Mouse (Mus musculus): Measurements from ENCODE around the gene Slc22a20. TPM values are rescaled to one million over a fixed set of nuclear protein-coding genes. Genes with fewer than 3 reads are reported as not detected.

Gene Slc22a20
- polyA plus RNA-seq, 1 experiment from 2014 or later = not detected

GRCm38 (mm10) chr19:5988027-5988814, 2.3 kb upstream of the Slc22a20 start:
- Histone ChIP-seq H3K4me2 (peak overlapping the region; percentile 47), H3K9ac (ENCODE audit: low read depth, low read length) (peak overlapping the region; percentile 22; the same call in 1 of the 2 replicates), H3K9me3 (ENCODE audit: control insufficient read depth, low read length) (no peaks in the 10 kb centered on the region), H3K27ac (ENCODE audit: low read depth, low read length) (peak overlapping the region; percentile 36), H3K36me3 (ENCODE audit: control insufficient read depth, insufficient read depth, low read length) (peaks cover 5% of the 10 kb centered on the region; the same call in 1 of the 2 replicates), H3K4me3 (ENCODE audit: low read depth, low read length) (no peak overlapping the region), H3K27me3 (replicated peaks; ENCODE audit: control insufficient read depth, insufficient read depth, low read length) (no peaks in the 10 kb centered on the region), H3K4me1 (replicated peaks; ENCODE audit: control insufficient read depth, insufficient read depth, low read length) (peaks cover 12% of the 10 kb centered on the region)
- WGBS = 47% methylated on average over 5 of the region's 5 CpGs
- ATAC-seq (replicated peaks; ENCODE audit: low FRiP score) (no peak), DNase-seq (ENCODE audit: low spot score) (no peak)

- peak; percentile 61 for ATAC-seq (replicated peaks; ENCODE audit: low FRiP score)
- H3K4me3 ChIP-seq (ENCODE audit: low read depth, low read length) = no peak overlapping the region
- no peaks in the 10 kb centered on the region for H3K9me3 ChIP-seq (ENCODE audit: control insufficient read depth, low read length)
- no peaks in the 10 kb centered on the region; the same call in 1 of the 2 replicates for H3K4me1 ChIP-seq (replicated peaks; ENCODE audit: control insufficient read depth, insufficient read depth, low read length)
- no peaks in the 10 kb centered on the region for H3K27me3 ChIP-seq (replicated peaks; ENCODE audit: control insufficient read depth, insufficient read depth, low read length)
- 60% methylated on average over 9 of the region's 9 CpGs for WGBS
- DNase-seq (ENCODE audit: low spot score) = no peak
- H3K27ac ChIP-seq (ENCODE audit: low read depth, low read length) = no peak overlapping the region
- H3K36me3 ChIP-seq (ENCODE audit: control insufficient read depth, insufficient read depth, low read length) = no peaks in the 10 kb centered on the region
- H3K9ac ChIP-seq (ENCODE audit: low read depth, low read length) = no peak overlapping the region
- no peak overlapping the region for H3K4me2 ChIP-seq
These were observed 5.5 kb downstream of the Slc22a20 start for GRCm38 (mm10) chr19:5980477-5980876.

GRCm38 (mm10) chr19:5977717-5978116, 8.2 kb downstream of the Slc22a20 start:
- no peak overlapping the region for H3K4me3 ChIP-seq (ENCODE audit: low read depth, low read length)
- no peaks in the 10 kb centered on the region for H3K36me3 ChIP-seq (ENCODE audit: control insufficient read depth, insufficient read depth, low read length)
- no peaks in the 10 kb centered on the region for H3K9me3 ChIP-seq (ENCODE audit: control insufficient read depth, low read length)
- H3K4me1 ChIP-seq (replicated peaks; ENCODE audit: control insufficient read depth, insufficient read depth, low read length) = no peaks in the 10 kb centered on the region
- no peak for DNase-seq (ENCODE audit: low spot score)
- WGBS = 85% methylated on average over 3 of the region's 3 CpGs
- no peak for ATAC-seq (replicated peaks; ENCODE audit: low FRiP score)
- no peak overlapping the region for H3K4me2 ChIP-seq
- no peak overlapping the region for H3K9ac ChIP-seq (ENCODE audit: low read depth, low read length)
- H3K27me3 ChIP-seq (replicated peaks; ENCODE audit: control insufficient read depth, insufficient read depth, low read length) = no peaks in the 10 kb centered on the region
- no peak overlapping the region for H3K27ac ChIP-seq (ENCODE audit: low read depth, low read length)

- Histone ChIP-seq H3K4me3 (ENCODE audit: low read depth, low read length) (no peak overlapping the region), H3K4me1 (replicated peaks; ENCODE audit: control insufficient read depth, insufficient read depth, low read length) (no peaks in the 10 kb centered on the region), H3K4me2 (no peak overlapping the region), H3K27ac (ENCODE audit: low read depth, low read length) (no peak overlapping the region), H3K9me3 (ENCODE audit: control insufficient read depth, low read length) (no peaks in the 10 kb centered on the region), H3K36me3 (ENCODE audit: control insufficient read depth, insufficient read depth, low read length) (no peaks in the 10 kb centered on the region), H3K9ac (ENCODE audit: low read depth, low read length) (no peak overlapping the region), H3K27me3 (replicated peaks; ENCODE audit: control insufficient read depth, insufficient read depth, low read length) (no peaks in the 10 kb centered on the region)
- WGBS = 76% methylated on average over 4 of the region's 4 CpGs
- ATAC-seq (replicated peaks; ENCODE audit: low FRiP score) (no peak), DNase-seq (ENCODE audit: low spot score) (no peak)
These were observed 10.3 kb downstream of the Slc22a20 start for GRCm38 (mm10) chr19:5975676-5976075.

- ATAC-seq (replicated peaks; ENCODE audit: low FRiP score) (no peak), DNase-seq (ENCODE audit: low spot score) (no peak)
- no peak overlapping the region for H3K4me3 ChIP-seq (ENCODE audit: low read depth, low read length)
- H3K4me1 ChIP-seq (replicated peaks; ENCODE audit: control insufficient read depth, insufficient read depth, low read length) = no peaks in the 10 kb centered on the region
- H3K36me3 ChIP-seq (ENCODE audit: control insufficient read depth, insufficient read depth, low read length) = no peaks in the 10 kb centered on the region
- no peaks in the 10 kb centered on the region for H3K27me3 ChIP-seq (replicated peaks; ENCODE audit: control insufficient read depth, insufficient read depth, low read length)
- H3K9ac ChIP-seq (ENCODE audit: low read depth, low read length) = no peak overlapping the region
- 76% methylated on average over 4 of the region's 4 CpGs for WGBS
- no peak overlapping the region for H3K4me2 ChIP-seq
- no peaks in the 10 kb centered on the region for H3K9me3 ChIP-seq (ENCODE audit: control insufficient read depth, low read length)
- H3K27ac ChIP-seq (ENCODE audit: low read depth, low read length) = no peak overlapping the region
These were observed 10.8 kb downstream of the Slc22a20 start for GRCm38 (mm10) chr19:5975112-5975511.

GRCm38 (mm10) chr19:5967664-5968063, 18.3 kb downstream of the Slc22a20 start:
- ATAC-seq (replicated peaks; ENCODE audit: low FRiP score) = peak; percentile 91

GRCm38 (mm10) chr19:5966786-5967185, 19.2 kb downstream of the Slc22a20 start:
- peak overlapping the region; percentile 66 for H3K27ac ChIP-seq (ENCODE audit: low read depth, low read length)
- WGBS = 53% methylated on average over 6 of the region's 6 CpGs
- DNase-seq (ENCODE audit: low spot score) = no peak
- H3K4me2 ChIP-seq = peak overlapping the region; percentile 37
- no peak overlapping the region for H3K4me3 ChIP-seq (ENCODE audit: low read depth, low read length)
- no peaks in the 10 kb centered on the region for H3K36me3 ChIP-seq (ENCODE audit: control insufficient read depth, insufficient read depth, low read length)
- no peaks in the 10 kb centered on the region for H3K27me3 ChIP-seq (replicated peaks; ENCODE audit: control insufficient read depth, insufficient read depth, low read length)
- H3K9me3 ChIP-seq (ENCODE audit: control insufficient read depth, low read length) = no peaks in the 10 kb centered on the region
- peak overlapping the region; percentile 11; the same call in 1 of the 2 replicates for H3K9ac ChIP-seq (ENCODE audit: low read depth, low read length)
- ATAC-seq (replicated peaks; ENCODE audit: low FRiP score) = peak; percentile 32; the same call in 1 of the 2 replicates
- H3K4me1 ChIP-seq (replicated peaks; ENCODE audit: control insufficient read depth, insufficient read depth, low read length) = peaks cover 34% of the 10 kb centered on the region

More at GRCm38 (mm10) chr19:5967664-5968063, 18.3 kb downstream of the Slc22a20 start:
- H3K9me3 ChIP-seq (ENCODE audit: control insufficient read depth, low read length) = no peaks in the 10 kb centered on the region
- peaks cover 29% of the 10 kb centered on the region for H3K4me1 ChIP-seq (replicated peaks; ENCODE audit: control insufficient read depth, insufficient read depth, low read length)
- H3K4me2 ChIP-seq = peak overlapping the region; percentile 37; the same call in 1 of the 2 replicates
- 49% methylated on average over 10 of the region's 10 CpGs for WGBS
- no peak overlapping the region for H3K9ac ChIP-seq (ENCODE audit: low read depth, low read length)
- no peak for DNase-seq (ENCODE audit: low spot score)
- H3K36me3 ChIP-seq (ENCODE audit: control insufficient read depth, insufficient read depth, low read length) = no peaks in the 10 kb centered on the region
- no peak overlapping the region for H3K4me3 ChIP-seq (ENCODE audit: low read depth, low read length)
- H3K27ac ChIP-seq (ENCODE audit: low read depth, low read length) = peak overlapping the region; percentile 67
- H3K27me3 ChIP-seq (replicated peaks; ENCODE audit: control insufficient read depth, insufficient read depth, low read length) = no peaks in the 10 kb centered on the region

- no peak overlapping the region for H3K4me2 ChIP-seq
- no peak for ATAC-seq (replicated peaks; ENCODE audit: low FRiP score)
These were observed 20.0 kb downstream of the Slc22a20 start for GRCm38 (mm10) chr19:5965910-5966309.

GRCm38 (mm10) chr19:5965280-5965679, 20.7 kb downstream of the Slc22a20 start:
- 8% methylated on average over 4 of the region's 4 CpGs for WGBS
- Histone ChIP-seq H3K27me3 (replicated peaks; ENCODE audit: control insufficient read depth, insufficient read depth, low read length) (no peaks in the 10 kb centered on the region), H3K9ac (ENCODE audit: low read depth, low read length) (peak overlapping the region; percentile 94; the same call in 1 of the 2 replicates), H3K36me3 (ENCODE audit: control insufficient read depth, insufficient read depth, low read length) (peaks cover 5% of the 10 kb centered on the region; the same call in 1 of the 2 replicates), H3K4me1 (replicated peaks; ENCODE audit: control insufficient read depth, insufficient read depth, low read length) (peaks cover 37% of the 10 kb centered on the region), H3K9me3 (ENCODE audit: control insufficient read depth, low read length) (no peaks in the 10 kb centered on the region), H3K4me2 (peak overlapping the region; percentile 75), H3K27ac (ENCODE audit: low read depth, low read length) (peak overlapping the region; percentile 85; the same call in 1 of the 2 replicates), H3K4me3 (ENCODE audit: low read depth, low read length) (no peak overlapping the region)
- peak; percentile 72 for DNase-seq (ENCODE audit: low spot score)
- ATAC-seq (replicated peaks; ENCODE audit: low FRiP score) = no peak

More at GRCm38 (mm10) chr19:5965910-5966309, 20.0 kb downstream of the Slc22a20 start:
- no peak for DNase-seq (ENCODE audit: low spot score)
- H3K9ac ChIP-seq (ENCODE audit: low read depth, low read length) = no peak overlapping the region
- peaks cover 2% of the 10 kb centered on the region; the same call in 1 of the 2 replicates for H3K36me3 ChIP-seq (ENCODE audit: control insufficient read depth, insufficient read depth, low read length)
- H3K27me3 ChIP-seq (replicated peaks; ENCODE audit: control insufficient read depth, insufficient read depth, low read length) = no peaks in the 10 kb centered on the region
- H3K27ac ChIP-seq (ENCODE audit: low read depth, low read length) = no peak overlapping the region
- H3K9me3 ChIP-seq (ENCODE audit: control insufficient read depth, low read length) = no peaks in the 10 kb centered on the region
- H3K4me3 ChIP-seq (ENCODE audit: low read depth, low read length) = no peak overlapping the region
- 86% methylated on average over 2 of the region's 2 CpGs for WGBS
- H3K4me1 ChIP-seq (replicated peaks; ENCODE audit: control insufficient read depth, insufficient read depth, low read length) = peaks cover 37% of the 10 kb centered on the region
